Mouse (Mus musculus): Measurements from ENCODE around the gene Arhgap8. TPM values are rescaled to one million over a fixed set of nuclear protein-coding genes. Genes with fewer than 3 reads are reported as not detected.

Arhgap8 gene
- 5.2 and 8.0 TPM in 2 replicates for polyA plus RNA-seq (2012; rRNA removed; ENCODE audit: low replicate concordance)

GRCm38 (mm10) chr15:84719791-84720190 lies at the start of gene Arhgap8:
TSS of gene Arhgap8 (plus strand) at chr15:84720052.

Other genes with a start within 250 kb of the Arhgap8 start
- gene Rtl6, start 162.2 kb upstream of the Arhgap8 start, polyA plus RNA-seq (2012; rRNA removed; ENCODE audit: low replicate concordance) = 1.1 and 1.9 TPM in 2 replicates
- gene Prr5, start 50.4 kb upstream of the Arhgap8 start, polyA plus RNA-seq (2012; rRNA removed; ENCODE audit: low replicate concordance) = 76.2 and 122 TPM in 2 replicates
- 3.1 and 6.2 TPM in 2 replicates for gene Phf21b, start 136.0 kb downstream of the Arhgap8 start, polyA plus RNA-seq (2012; rRNA removed; ENCODE audit: low replicate concordance)
- 0.09 and 0.19 TPM in 2 replicates for gene Gm29666, start 200.0 kb downstream of the Arhgap8 start, polyA plus RNA-seq (2012; rRNA removed; ENCODE audit: low replicate concordance)
- 5.5 and 6.5 TPM in 2 replicates for gene Nup50, start 203.4 kb downstream of the Arhgap8 start, polyA plus RNA-seq (2012; rRNA removed; ENCODE audit: low replicate concordance)